ENCODE assay signal across 7 mouse cellular contexts in the genomic region with DNA sequence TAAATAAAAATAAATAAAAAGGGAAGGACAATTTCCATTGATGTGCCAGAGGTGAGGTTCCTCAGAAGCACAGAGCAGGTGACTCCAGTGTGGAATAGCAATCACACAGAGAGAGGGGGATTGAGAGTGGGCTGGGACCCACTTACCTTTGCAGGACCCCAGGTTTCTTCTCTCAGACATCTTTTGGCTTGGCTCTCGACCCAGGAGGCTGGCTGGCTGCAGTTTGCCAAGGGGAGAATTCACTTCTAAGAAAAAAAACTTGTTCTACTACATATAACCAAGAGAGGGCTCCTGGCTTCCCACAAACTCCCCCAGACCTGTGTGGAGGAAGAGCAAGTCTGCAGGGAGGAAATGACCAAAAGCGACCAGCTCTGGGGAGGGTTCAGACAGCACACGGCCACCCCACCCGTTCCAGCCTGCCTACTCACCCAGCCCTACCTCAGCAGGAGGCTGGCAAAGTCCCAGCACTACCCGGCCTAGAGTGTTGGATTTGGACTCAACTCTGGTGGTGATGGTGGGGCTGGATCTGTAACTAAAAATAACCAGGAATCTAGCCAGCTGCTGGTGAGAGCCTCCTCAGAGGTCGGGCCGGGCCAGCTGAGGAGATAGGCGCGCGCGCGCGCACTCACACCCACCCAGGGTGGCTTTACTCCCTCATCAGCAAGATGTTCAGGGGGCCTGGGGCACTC. TPM values are rescaled to one million over a fixed set of nuclear protein-coding genes. Genes with fewer than 3 reads are reported as not detected.
DNase-seq lines count a peak whose midpoint lies in the region; ATAC-seq and TF ChIP-seq lines count a peak whose summit lies in the region.

No protein-coding gene starts in this region.

- H3K4me2 ChIP-seq in midbrain, embryonic 12.5 days (replicated peaks) = peak overlapping the region; percentile 100

- H3K4me3 ChIP-seq in midbrain, embryonic 12.5 days = peak overlapping the region; percentile 98

- intact Hi-C loops in heart, postnatal 14 days (cut with DNase I) = loop anchor here (5.0 kb wide), 1 partner anchor 38 kb away; no protein-coding TSS in a partner anchor
- intact Hi-C loops in left cerebral cortex, postnatal 4 days (cut with DNase I) = no loop called here

- POLR2A ChIA-PET in Patski (lab: Charles Lee) = interaction anchor here (0.8 to 3.1 kb wide), 4 partner anchors 9 to 21 kb away, joined by 5 to 16 read pairs (median 12); no protein-coding TSS in a partner anchor

- H3K9me3 ChIP-seq in midbrain, embryonic 12.5 days = no peaks in the 10 kb centered on the region

- H3K9ac ChIP-seq in midbrain, embryonic 12.5 days (replicated peaks) = peak overlapping the region; percentile 100

- peak; percentile 31 for DNase-seq in CD4-positive helper T cell, adult 2 months (ENCODE audit: low read depth, low spot score)
- peak; percentile 88 for DNase-seq in Patski (ENCODE audit: low read depth, low spot score)
- DNase-seq in fibroblast of lung, adult 2 months (ENCODE audit: low read depth) = peak; percentile 93
- peak; percentile 80 to 87 for DNase-seq in heart, postnatal 14 days
- DNase-seq in left cerebral cortex, postnatal 4 days = peak; percentile 84

- in situ Hi-C loops in Patski (cut with MboI; ENCODE audit: low pct_unique_long_range_greater_than_20kb) = loop anchor here (25.0 kb wide), 3 partner anchors 847 to 1378 kb away; a partner anchor contains a TSS

- peak; percentile 2 for ATAC-seq in Patski
- no peak for ATAC-seq in midbrain, embryonic 12.5 days (ENCODE audit: low FRiP score, low read depth)
- no peak for ATAC-seq in erythroid progenitor cell, adult 5-6 weeks (replicated peaks; ENCODE audit: low FRiP score, poor library complexity, severe bottlenecking)

- H3K27ac ChIP-seq in midbrain, embryonic 12.5 days (replicated peaks) = peak overlapping the region; percentile 80

- CTCF ChIA-PET in Patski (lab: Charles Lee) = interaction anchor here (0.8 to 7.7 kb wide), 12 partner anchors 8 to 74 kb away, joined by 3 to 173 read pairs (median 4); a partner anchor contains a TSS

- WGBS in midbrain, embryonic 12.5 days = 32% methylated on average over 13 of the region's 13 CpGs

- no peak for TF ChIP-seq CTCF in Patski (IDR thresholded peaks at IDR 0.05)

- H3K36me3 ChIP-seq in midbrain, embryonic 12.5 days = peaks cover 38% of the 10 kb centered on the region

- peaks cover 68% of the 10 kb centered on the region for H3K4me1 ChIP-seq in midbrain, embryonic 12.5 days

- no peaks in the 10 kb centered on the region for H3K27me3 ChIP-seq in Patski
- H3K27me3 ChIP-seq in midbrain, embryonic 12.5 days = peaks cover 7% of the 10 kb centered on the region; the same call in 1 of the 2 replicates

RNA-seq across cellular contexts. Expression of a gene that starts 1.8 kb away (rescaled TPM):
- 0.33 TPM for polyA plus RNA-seq in Patski (2021)
- under 1 TPM; 0.48 to 0.61 TPM for total RNA-seq in heart, postnatal 14 days (2021)
- 10 to 100 TPM; 44.0 to 48.8 TPM for total RNA-seq in left cerebral cortex, postnatal 4 days (2021)
- 1.9 and 2.4 TPM in 2 replicates for polyA plus RNA-seq in midbrain, embryonic 12.5 days (2016; fragmentation: Nextera tagmentation; extraction: Ambion mirVana)
- 1.7 and 3.2 TPM in 2 replicates for total RNA-seq in erythroid progenitor cell, adult 5-6 weeks (2015; ENCODE audit: low replicate concordance)
- 1.4 and 7.7 TPM in 2 replicates for total RNA-seq in erythroid progenitor cell, adult 5-6 weeks (2017; ENCODE audit: low replicate concordance)

RNA-seq across cellular contexts. Expression of a gene that starts 7.7 kb away (rescaled TPM):
- 8.1 TPM for polyA plus RNA-seq in Patski (2021)
- total RNA-seq in heart, postnatal 14 days (2021) = 10 to 100 TPM; 18.1 to 21.3 TPM
- 10 to 100 TPM; 38.5 to 43.9 TPM for total RNA-seq in left cerebral cortex, postnatal 4 days (2021)
- polyA plus RNA-seq in midbrain, embryonic 12.5 days (2016; fragmentation: Nextera tagmentation; extraction: Ambion mirVana) = 13.1 and 13.2 TPM in 2 replicates
- 29.8 and 41.8 TPM in 2 replicates for total RNA-seq in erythroid progenitor cell, adult 5-6 weeks (2015; ENCODE audit: low replicate concordance)
- total RNA-seq in erythroid progenitor cell, adult 5-6 weeks (2017; ENCODE audit: low replicate concordance) = 20.2 and 23.0 TPM in 2 replicates

RNA-seq across cellular contexts. Expression of a gene that starts 34.9 kb away (rescaled TPM):
- polyA plus RNA-seq in Patski (2021) = 59.3 TPM
- 10 to 100 TPM; 17.8 to 18.0 TPM for total RNA-seq in heart, postnatal 14 days (2021)
- total RNA-seq in left cerebral cortex, postnatal 4 days (2021) = 10 to 100 TPM; 34.9 to 39.3 TPM
- 64.5 and 75.4 TPM in 2 replicates for polyA plus RNA-seq in midbrain, embryonic 12.5 days (2016; fragmentation: Nextera tagmentation; extraction: Ambion mirVana)
- 27.2 and 48.7 TPM in 2 replicates for total RNA-seq in erythroid progenitor cell, adult 5-6 weeks (2015; ENCODE audit: low replicate concordance)
- 52.2 and 63.8 TPM in 2 replicates for total RNA-seq in erythroid progenitor cell, adult 5-6 weeks (2017; ENCODE audit: low replicate concordance)

RNA-seq across cellular contexts. Expression of a gene that starts 48.2 kb away (rescaled TPM):
- not detected for polyA plus RNA-seq in Patski (2021)
- under 1 TPM in 1 of 2 experiments, not detected in 1; 0.41 TPM for total RNA-seq in heart, postnatal 14 days (2021)
- total RNA-seq in left cerebral cortex, postnatal 4 days (2021) = not detected
- polyA plus RNA-seq in midbrain, embryonic 12.5 days (2016; fragmentation: Nextera tagmentation; extraction: Ambion mirVana) = not detected in 2 replicates
- not detected in 2 replicates for total RNA-seq in erythroid progenitor cell, adult 5-6 weeks (2015; ENCODE audit: low replicate concordance)
- total RNA-seq in erythroid progenitor cell, adult 5-6 weeks (2017; ENCODE audit: low replicate concordance) = not detected in 2 replicates

Comparison
In these comparisons a context has a peak if more than half of its experiments do, and no peak if none do; other contexts are left out.
1. DNase-seq: peak in every context shown above with its lines; median percentile 93 in fibroblast of lung, adult 2 months; 88 in Patski; 84 in left cerebral cortex, postnatal 4 days; 84 in heart, postnatal 14 days; 31 in CD4-positive helper T cell, adult 2 months.
2. RNA of a gene that starts 1.8 kb away (total RNA-seq): 44.0 to 48.8 TPM in left cerebral cortex, postnatal 4 days; 1.4 to 7.7 TPM in erythroid progenitor cell, adult 5-6 weeks and 0.48 to 0.61 TPM in heart, postnatal 14 days; every median in the first group is over 4 times any median in the second.